Mouse (Mus musculus) kidney, adult 2 months (tissue): ENCODE data around the gene Uqcc1.

ENCODE experiments used
- CTCF ChIP-seq: fragments of 200-500 bp; conservative IDR thresholded peaks from 2 replicates; pipeline ENCODE4 v1.5.1; 2011; ENCODE audit warnings: low read depth, mild to moderate bottlenecking, control low read depth, low read length, moderate library complexity, mixed read lengths; ENCODE audit not compliant: insufficient read depth, insufficient read length
- POLR2A ChIP-seq: fragments of 200-500 bp; IDR thresholded peaks from one replicate; pipeline ENCODE4 v1.6.1; 2011; ENCODE audit warnings: low read depth, low read length, control low read depth

DNA sequence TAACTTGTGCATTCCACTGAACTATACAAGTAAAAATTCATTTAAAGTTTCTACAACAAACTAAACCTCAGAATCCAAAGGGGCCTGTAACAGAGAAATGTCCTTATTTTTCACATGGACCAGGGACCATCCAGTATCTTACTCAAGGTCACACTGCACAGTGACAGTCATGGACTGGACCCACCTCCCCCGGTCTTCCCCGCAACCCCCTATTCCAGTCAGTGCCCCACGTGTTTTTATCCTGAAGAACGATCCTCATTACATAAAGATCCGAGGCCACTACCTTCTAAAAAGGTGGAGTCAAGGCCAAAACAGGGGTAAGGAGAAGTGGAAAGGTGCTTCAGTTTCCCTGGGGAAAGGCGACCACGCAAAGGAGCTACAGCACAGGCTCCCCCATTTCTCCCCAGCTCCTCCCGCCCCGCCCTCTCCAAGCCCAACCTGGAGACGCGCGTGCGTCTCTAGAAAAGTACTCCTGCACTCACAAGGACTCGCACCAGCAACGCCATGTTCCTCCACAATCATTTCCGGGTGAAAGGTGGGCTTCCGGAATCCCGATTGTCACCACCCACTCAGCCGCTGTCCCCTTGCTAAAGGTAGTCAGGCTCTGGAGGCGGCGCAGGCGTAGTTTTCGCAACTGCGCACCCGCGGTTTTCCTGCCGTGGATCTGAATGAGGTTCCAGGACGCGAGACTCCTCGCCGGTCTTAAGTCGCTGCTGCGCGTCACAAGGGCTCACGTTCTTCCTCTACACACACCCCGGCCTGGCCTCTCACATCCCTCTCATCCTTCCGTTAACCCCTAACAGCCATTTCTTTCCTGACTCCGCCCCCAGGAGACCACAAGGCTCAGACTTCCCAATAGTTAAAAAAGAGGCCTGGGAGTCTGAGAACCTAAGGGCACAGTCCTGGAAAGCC lies at the start of gene Uqcc1:
- TF ChIP-seq CTCF (no peak), POLR2A (peak; percentile 80)
